Mouse (Mus musculus): ENCODE results near the gene Pick1.

DNA sequence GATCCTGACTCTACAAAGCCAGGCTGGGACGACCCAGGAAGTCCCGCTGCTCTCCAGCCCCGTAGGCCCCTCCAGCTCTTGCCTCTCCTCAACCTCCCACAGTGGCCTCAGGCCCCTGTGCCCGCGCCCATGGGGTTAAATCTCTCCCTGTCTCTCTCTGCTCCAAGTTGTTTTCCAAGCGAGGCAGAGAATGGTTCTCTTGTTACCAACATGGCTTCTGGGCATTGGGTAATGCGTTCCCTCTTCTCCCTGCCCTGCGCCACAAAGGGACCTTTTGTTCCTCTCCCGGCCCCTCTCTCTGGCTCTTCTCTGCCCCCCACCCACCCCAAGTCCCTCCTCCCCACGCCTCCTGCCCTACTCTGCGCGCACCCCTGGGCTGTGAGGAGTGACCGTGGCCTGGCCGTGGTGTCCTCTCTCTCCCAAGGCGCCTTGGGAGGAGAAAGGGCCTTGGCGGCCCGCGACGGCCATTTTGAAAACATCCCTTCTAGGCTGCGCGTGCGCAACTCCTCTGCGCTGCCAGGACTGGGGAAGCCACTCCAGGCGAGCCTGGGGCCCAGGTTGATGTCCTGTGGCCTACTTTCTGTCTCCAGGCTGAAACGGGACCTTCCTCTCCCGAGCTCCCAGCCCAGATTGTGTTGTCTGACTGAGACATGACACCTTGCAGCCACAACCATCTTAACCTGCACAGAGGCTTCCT is 16.1 kb upstream of the Pick1 start:
- TF ChIP-seq GATA1 (IDR thresholded peaks at IDR 0.05; ENCODE audit: low read length): no peak
- no peak for TF ChIP-seq TAL1 (IDR thresholded peaks at IDR 0.05; ENCODE audit: low read length)

All from erythroblast, embryonic 14.5 days (primary cell).